Mouse (Mus musculus) CH12.LX (cell line): ENCODE results near the gene Nectin3.

Experiments used
- BHLHE40 ChIP-seq: IDR thresholded peaks from 2 replicates; pipeline ENCODE4 v1.6.1; 2011; ENCODE audit warnings: mild to moderate bottlenecking, low read depth, low read length, improper control_type of control experiment
- CTCF ChIP-seq, 2 experiments: IDR thresholded peaks in 1 of 2; conservative IDR thresholded peaks in 1 of 2; 2 replicates each; pipeline ENCODE4 v1.5.1; 2011 to 2012; ENCODE audit warnings: low read depth in 2 of 2, low read length in 2 of 2, improper control_type of control experiment in 1 of 2, inconsistent platforms in 1 of 2, mild to moderate bottlenecking in 1 of 2, moderate library complexity in 1 of 2
- E2F4 ChIP-seq: IDR thresholded peaks from 2 replicates; pipeline ENCODE4 v1.6.1; 2011; ENCODE audit warnings: low read depth, low read length, improper control_type of control experiment; ENCODE audit not compliant: insufficient replicate concordance
- EP300 ChIP-seq: IDR thresholded peaks from 2 replicates; pipeline ENCODE4 v1.6.1; 2011; ENCODE audit warnings: low read length, improper control_type of control experiment
- MXI1 ChIP-seq: IDR thresholded peaks from 2 replicates; pipeline ENCODE4 v1.6.1; 2011; ENCODE audit warnings: mild to moderate bottlenecking, low read depth, low read length, improper control_type of control experiment
- POLR2A ChIP-seq: IDR thresholded peaks from 2 replicates; pipeline ENCODE4 v1.6.1; 2011; ENCODE audit warnings: low read depth, mild to moderate bottlenecking, improper control_type of control experiment, low read length
- RCOR1 ChIP-seq: conservative IDR thresholded peaks from 2 replicates; pipeline ENCODE4 v1.6.1; 2012; ENCODE audit warnings: low read depth, mild to moderate bottlenecking, inconsistent platforms, low read length, improper control_type of control experiment
- TCF12 ChIP-seq: IDR thresholded peaks from 2 replicates; pipeline ENCODE4 v1.6.1; 2014; ENCODE audit warnings: low read depth, mild to moderate bottlenecking, inconsistent platforms, low read length, improper control_type of control experiment
- USF1 ChIP-seq: IDR thresholded peaks from 2 replicates; pipeline ENCODE4 v1.6.1; 2014; ENCODE audit warnings: low read depth, mild to moderate bottlenecking, inconsistent platforms, low read length, improper control_type of control experiment
- ZC3H11A ChIP-seq: IDR thresholded peaks from 2 replicates; pipeline ENCODE4 v1.6.1; 2012; ENCODE audit warnings: low read depth, mild to moderate bottlenecking, inconsistent platforms, low read length, improper control_type of control experiment

DNA sequence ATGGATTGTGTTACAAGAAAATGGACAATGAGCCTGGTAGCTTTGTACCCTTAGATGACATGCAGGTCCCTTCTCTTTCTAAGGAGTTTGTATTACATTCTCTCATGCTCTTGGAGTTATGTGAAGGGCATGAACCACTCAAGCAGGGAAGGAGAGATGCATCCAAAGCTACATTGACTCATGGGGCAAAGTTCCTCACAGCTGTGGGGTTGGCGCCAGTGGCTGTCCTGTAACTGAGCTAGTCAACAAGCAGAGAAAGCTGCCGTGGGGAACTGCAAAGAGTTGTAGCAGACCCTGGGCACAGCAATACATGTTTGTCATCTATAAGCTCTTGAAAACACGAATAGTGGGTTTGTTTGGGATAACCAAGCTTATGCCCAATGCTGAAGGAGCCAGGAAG, 82.1 kb downstream of the Nectin3 start:
- no peak for TF ChIP-seq MXI1
- no peak for TF ChIP-seq BHLHE40
- TF ChIP-seq E2F4 = no peak
- TF ChIP-seq POLR2A = no peak
- no peak for TF ChIP-seq CTCF (conservative IDR thresholded peaks at IDR 0.05 in 1 of 2, IDR thresholded peaks at IDR 0.05 in 1 of 2; ENCODE audit: low read depth in 2 of 2, low read length in 2 of 2)
- TF ChIP-seq USF1 = no peak
- no peak for TF ChIP-seq RCOR1
- no peak for TF ChIP-seq ZC3H11A
- no peak for TF ChIP-seq TCF12
- TF ChIP-seq EP300 = no peak
